Mouse (Mus musculus) lung, postnatal 0 days (tissue): ENCODE measurements around the gene Zfp143.

Experiments
- CTCF ChIP-seq: IDR thresholded peaks from 2 replicates; pipeline ENCODE4 v1.5.1; 2016; ENCODE audit warnings: antibody characterized with exemption, mild to moderate bottlenecking
- EP300 ChIP-seq: IDR thresholded peaks from 2 replicates; pipeline ENCODE4 v1.6.1; 2016; ENCODE audit warnings: antibody characterized with exemption, mild to moderate bottlenecking, control low read depth

- TF ChIP-seq CTCF: no peak
- no peak for TF ChIP-seq EP300
Observed at GRCm38 (mm10) chr7:110091670-110092069, 30.7 kb downstream of the Zfp143 start.
